In genomic region chr7:114071851-114072616, GRCm38 (mm10) we compare ENCODE assay signal across 8 mouse cellular contexts. TPM values are rescaled to one million over a fixed set of nuclear protein-coding genes. Genes with fewer than 3 reads are reported as not detected.
DNase-seq lines count a peak whose midpoint lies in the region; ATAC-seq and TF ChIP-seq lines count a peak whose summit lies in the region.

No protein-coding gene starts in this region.

- peak overlapping the region; percentile 71 for H3K27ac ChIP-seq in kidney, postnatal 0 days
- peak overlapping the region; percentile 65 for H3K27ac ChIP-seq in embryonic facial prominence, embryonic 15.5 days (replicated peaks)
- H3K27ac ChIP-seq in limb, embryonic 15.5 days, result peak overlapping the region; percentile 38; the same call in 1 of the 2 replicates

- DNase-seq in kidney, postnatal 0 days (ENCODE audit: low spot score), result peak; percentile 79
- DNase-seq in kidney, adult 9 months, result no peak
- DNase-seq in Muller cell, postnatal 12 days (ENCODE audit: inconsistent ontology term), result peak; percentile 28
- DNase-seq in thymus, postnatal 14 days, result no peak
- DNase-seq in frontal cortex, postnatal 25 days (ENCODE audit: low spot score in 2 of 2), result no peak
- no peak for DNase-seq in cerebellum, postnatal 36 days

- H3K4me2 ChIP-seq in kidney, postnatal 0 days (ENCODE audit: low read length), result peak overlapping the region; percentile 19
- H3K4me2 ChIP-seq in embryonic facial prominence, embryonic 15.5 days (replicated peaks), result peak overlapping the region; percentile 19
- peak overlapping the region; percentile 26; the same call in 1 of the 2 replicates for H3K4me2 ChIP-seq in limb, embryonic 15.5 days

- no peaks in the 10 kb centered on the region for H3K27me3 ChIP-seq in kidney, postnatal 0 days (ENCODE audit: insufficient read depth, low read length)
- no peaks in the 10 kb centered on the region for H3K27me3 ChIP-seq in embryonic facial prominence, embryonic 15.5 days
- no peaks in the 10 kb centered on the region for H3K27me3 ChIP-seq in limb, embryonic 15.5 days

- no peaks in the 10 kb centered on the region for H3K9me3 ChIP-seq in kidney, postnatal 0 days (replicated peaks; ENCODE audit: low read length)
- H3K9me3 ChIP-seq in embryonic facial prominence, embryonic 15.5 days (replicated peaks), result no peaks in the 10 kb centered on the region
- H3K9me3 ChIP-seq in limb, embryonic 15.5 days, result no peaks in the 10 kb centered on the region

- WGBS in kidney, postnatal 0 days, result 10% methylated on average over 13 of the region's 13 CpGs
- 20% methylated on average over 13 of the region's 13 CpGs for WGBS in embryonic facial prominence, embryonic 15.5 days
- WGBS in limb, embryonic 15.5 days, result 17% methylated on average over 13 of the region's 13 CpGs

- peaks cover 27% of the 10 kb centered on the region for H3K4me1 ChIP-seq in kidney, postnatal 0 days (replicated peaks; ENCODE audit: insufficient read depth, low read length)
- peaks cover 21% of the 10 kb centered on the region for H3K4me1 ChIP-seq in embryonic facial prominence, embryonic 15.5 days
- H3K4me1 ChIP-seq in limb, embryonic 15.5 days, result peaks cover 9% of the 10 kb centered on the region

- H3K4me3 ChIP-seq in kidney, postnatal 0 days (replicated peaks; ENCODE audit: low read depth, low read length), result no peak overlapping the region
- no peak overlapping the region for H3K4me3 ChIP-seq in embryonic facial prominence, embryonic 15.5 days (replicated peaks)
- no peak overlapping the region for H3K4me3 ChIP-seq in limb, embryonic 15.5 days

- ATAC-seq in kidney, postnatal 0 days (replicated peaks; ENCODE audit: low FRiP score, low read depth), result peak; percentile 50
- peak; percentile 56; the same call in 1 of the 2 replicates for ATAC-seq in embryonic facial prominence, embryonic 15.5 days (ENCODE audit: insufficient number of reproducible peaks, low FRiP score, low TSS enrichment, low read depth)
- ATAC-seq in limb, embryonic 15.5 days (ENCODE audit: insufficient number of reproducible peaks, low FRiP score, low TSS enrichment, low read depth), result peak; percentile 21; the same call in 1 of the 2 replicates

- no peak overlapping the region for H3K9ac ChIP-seq in kidney, postnatal 0 days (ENCODE audit: low read depth, low read length)
- H3K9ac ChIP-seq in embryonic facial prominence, embryonic 15.5 days, result no peak overlapping the region
- H3K9ac ChIP-seq in limb, embryonic 15.5 days, result no peak overlapping the region

- no peak for TF ChIP-seq CTCF in kidney, postnatal 0 days (IDR thresholded peaks at IDR 0.05; ENCODE audit: low read depth)

- H3K36me3 ChIP-seq in kidney, postnatal 0 days (ENCODE audit: insufficient read depth, low read length), result no peaks in the 10 kb centered on the region
- no peaks in the 10 kb centered on the region for H3K36me3 ChIP-seq in embryonic facial prominence, embryonic 15.5 days
- H3K36me3 ChIP-seq in limb, embryonic 15.5 days, result no peaks in the 10 kb centered on the region

RNA-seq across cellular contexts. Expression of gene Rras2, which starts 45.5 kb away (rescaled TPM):
- polyA plus RNA-seq in kidney, postnatal 0 days (2015; fragmentation: Nextera tagmentation; extraction: Ambion mirVana), result 46.3 and 51.2 TPM in 2 replicates
- 20.0 and 22.7 TPM in 2 replicates for polyA plus RNA-seq in embryonic facial prominence, embryonic 15.5 days (2015; fragmentation: Nextera tagmentation; extraction: Ambion mirVana)
- 15.4 and 18.1 TPM in 2 replicates for polyA plus RNA-seq in limb, embryonic 15.5 days (2015; fragmentation: Nextera tagmentation; extraction: Ambion mirVana)

Comparison
In these comparisons a context has a peak if more than half of its experiments do, and no peak if none do; other contexts are left out.
1. DNase-seq: peak in kidney, postnatal 0 days (single experiment) and Muller cell, postnatal 12 days (single experiment); none in kidney, adult 9 months (single experiment), thymus, postnatal 14 days (single experiment), frontal cortex, postnatal 25 days (0 of 2) and cerebellum, postnatal 36 days (0 of 2).
2. Peak in every context shown above with its lines, with median percentiles within 50 percentile points of each other: ATAC-seq, H3K27ac ChIP-seq and H3K4me2 ChIP-seq.